Mouse (Mus musculus): ENCODE measurements around the gene Zdhhc8. TPM values are rescaled to one million over a fixed set of nuclear protein-coding genes. Genes with fewer than 3 reads are reported as not detected.
"Not testable (repeated sequence)": the region's sequence is repeated elsewhere in the genome, so short reads cannot be mapped to it uniquely, and the experiment has no call there.

The Zdhhc8 gene
- polyA plus RNA-seq, 1 experiment: 176 TPM

- Histone ChIP-seq H3K4me1 (ENCODE audit: control insufficient read depth, insufficient read depth, low read length) (0 out of 2 replicates have a peak, but pooled peaks cover 1% of the 10 kb centered on the region), H3K27ac (ENCODE audit: insufficient read depth, low read length) (no peak overlapping the region), H3K4me3 (ENCODE audit: insufficient read depth, low read length) (no peak overlapping the region)
- TF ChIP-seq POLR2A (IDR thresholded peaks at IDR 0.05; ENCODE audit: extremely low read depth, insufficient read depth, low read length) (no peak), CTCF (IDR thresholded peaks at IDR 0.05; ENCODE audit: extremely low read depth, insufficient read depth, low read length) (no peak)
Measured at GRCm38 (mm10) chr16:18202061-18202460, 32.9 kb downstream of the Zdhhc8 start.

- Histone ChIP-seq H3K4me1 (ENCODE audit: control insufficient read depth, insufficient read depth, low read length) (0 out of 2 replicates have a peak, but pooled peaks cover 1% of the 10 kb centered on the region), H3K27ac (ENCODE audit: insufficient read depth, low read length) (no peak overlapping the region), H3K4me3 (ENCODE audit: insufficient read depth, low read length) (no peak overlapping the region)
- TF ChIP-seq CTCF (IDR thresholded peaks at IDR 0.05; ENCODE audit: extremely low read depth, insufficient read depth, low read length): no peak
- no peak for TF ChIP-seq POLR2A (IDR thresholded peaks at IDR 0.05; ENCODE audit: extremely low read depth, insufficient read depth, low read length)
Measured at GRCm38 (mm10) chr16:18201620-18202019, 33.3 kb downstream of the Zdhhc8 start.

GRCm38 (mm10) chr16:18200062-18200461 is 34.9 kb downstream of the Zdhhc8 start:
- Histone ChIP-seq H3K4me1 (ENCODE audit: control insufficient read depth, insufficient read depth, low read length) (peaks cover 3% of the 10 kb centered on the region), H3K27ac (ENCODE audit: insufficient read depth, low read length) (no peak overlapping the region), H3K4me3 (ENCODE audit: insufficient read depth, low read length) (no peak overlapping the region)
- TF ChIP-seq CTCF (IDR thresholded peaks at IDR 0.05; ENCODE audit: extremely low read depth, insufficient read depth, low read length) (no peak), POLR2A (IDR thresholded peaks at IDR 0.05; ENCODE audit: extremely low read depth, insufficient read depth, low read length) (no peak)

GRCm38 (mm10) chr16:18198365-18199098 is 36.4 kb downstream of the Zdhhc8 start:
- H3K27ac ChIP-seq (ENCODE audit: insufficient read depth, low read length): no peak overlapping the region
- no peak overlapping the region for H3K4me3 ChIP-seq (ENCODE audit: insufficient read depth, low read length)
- TF ChIP-seq POLR2A (IDR thresholded peaks at IDR 0.05; ENCODE audit: extremely low read depth, insufficient read depth, low read length) (no peak), CTCF (IDR thresholded peaks at IDR 0.05; ENCODE audit: extremely low read depth, insufficient read depth, low read length) (no peak)
- peaks cover 9% of the 10 kb centered on the region for H3K4me1 ChIP-seq (ENCODE audit: control insufficient read depth, insufficient read depth, low read length)

- H3K27ac ChIP-seq (ENCODE audit: insufficient read depth, low read length): no peak overlapping the region
- peaks cover 9% of the 10 kb centered on the region for H3K4me1 ChIP-seq (ENCODE audit: control insufficient read depth, insufficient read depth, low read length)
- TF ChIP-seq POLR2A (IDR thresholded peaks at IDR 0.05; ENCODE audit: extremely low read depth, insufficient read depth, low read length) (no peak), CTCF (IDR thresholded peaks at IDR 0.05; ENCODE audit: extremely low read depth, insufficient read depth, low read length) (no peak)
- H3K4me3 ChIP-seq (ENCODE audit: insufficient read depth, low read length): no peak overlapping the region
Measured at GRCm38 (mm10) chr16:18197881-18198280, 37.1 kb downstream of the Zdhhc8 start.

GRCm38 (mm10) chr16:18195561-18195960 is 39.4 kb downstream of the Zdhhc8 start:
- H3K4me3 ChIP-seq (ENCODE audit: insufficient read depth, low read length); H3K27ac ChIP-seq (ENCODE audit: insufficient read depth, low read length); H3K4me1 ChIP-seq (ENCODE audit: control insufficient read depth, insufficient read depth, low read length): not testable (repeated sequence)

- Histone ChIP-seq H3K27ac (ENCODE audit: insufficient read depth, low read length) (peak overlapping the region; percentile 54; the same call in 1 of the 2 replicates), H3K4me1 (ENCODE audit: control insufficient read depth, insufficient read depth, low read length) (peaks cover 9% of the 10 kb centered on the region), H3K4me3 (ENCODE audit: insufficient read depth, low read length) (no peak overlapping the region)
- TF ChIP-seq CTCF (IDR thresholded peaks at IDR 0.05; ENCODE audit: extremely low read depth, insufficient read depth, low read length) (no peak), POLR2A (IDR thresholded peaks at IDR 0.05; ENCODE audit: extremely low read depth, insufficient read depth, low read length) (peak; percentile 52; the same call in 1 of the 2 replicates)
Measured at GRCm38 (mm10) chr16:18195068-18195467, 39.9 kb downstream of the Zdhhc8 start.

GRCm38 (mm10) chr16:18194208-18194985 is 40.5 kb downstream of the Zdhhc8 start:
- Histone ChIP-seq H3K4me3 (ENCODE audit: insufficient read depth, low read length) (no peak overlapping the region), H3K4me1 (ENCODE audit: control insufficient read depth, insufficient read depth, low read length) (peaks cover 9% of the 10 kb centered on the region), H3K27ac (ENCODE audit: insufficient read depth, low read length) (peak overlapping the region; percentile 54; the same call in 1 of the 2 replicates)
- TF ChIP-seq POLR2A (IDR thresholded peaks at IDR 0.05; ENCODE audit: extremely low read depth, insufficient read depth, low read length) (no peak), CTCF (IDR thresholded peaks at IDR 0.05; ENCODE audit: extremely low read depth, insufficient read depth, low read length) (no peak)

GRCm38 (mm10) chr16:18191006-18191405 is 43.9 kb downstream of the Zdhhc8 start:
- H3K4me3 ChIP-seq (ENCODE audit: insufficient read depth, low read length): no peak overlapping the region
- TF ChIP-seq CTCF (IDR thresholded peaks at IDR 0.05; ENCODE audit: extremely low read depth, insufficient read depth, low read length): no peak
- no peak for TF ChIP-seq POLR2A (IDR thresholded peaks at IDR 0.05; ENCODE audit: extremely low read depth, insufficient read depth, low read length)
- H3K4me1 ChIP-seq (ENCODE audit: control insufficient read depth, insufficient read depth, low read length): peaks cover 8% of the 10 kb centered on the region
- H3K27ac ChIP-seq (ENCODE audit: insufficient read depth, low read length): no peak overlapping the region

GRCm38 (mm10) chr16:18187221-18187620 is 47.7 kb downstream of the Zdhhc8 start:
- no peak overlapping the region for H3K4me3 ChIP-seq (ENCODE audit: insufficient read depth, low read length)
- no peaks in the 10 kb centered on the region; the same call in 1 of the 2 replicates for H3K4me1 ChIP-seq (ENCODE audit: control insufficient read depth, insufficient read depth, low read length)
- TF ChIP-seq POLR2A (IDR thresholded peaks at IDR 0.05; ENCODE audit: extremely low read depth, insufficient read depth, low read length) (no peak), CTCF (IDR thresholded peaks at IDR 0.05; ENCODE audit: extremely low read depth, insufficient read depth, low read length) (no peak)
- no peak overlapping the region for H3K27ac ChIP-seq (ENCODE audit: insufficient read depth, low read length)

Data from cortical plate, adult 2 months (tissue).